Mouse (Mus musculus) common myeloid progenitor, adult 5-6 weeks (primary cell): ENCODE data around the gene Nelfe. TPM values are rescaled to one million over a fixed set of nuclear protein-coding genes. Genes with fewer than 3 reads are reported as not detected.

Experiments
- ATAC-seq: replicated peaks from 2 replicates; pipeline ENCODE4 v1.8.0; 2016; ENCODE audit warnings: low read depth, mild to moderate bottlenecking, moderate TSS enrichment, inconsistent platforms; ENCODE audit not compliant: poor library complexity, severe bottlenecking
- total RNA-seq: library from RNA; stranded (forward); fragments of 200-1000, 187-1606 nt; gene quantifications from 2 replicates; pipeline ENCODE4 v1.2.3, GENCODE M21; 2017

Gene Nelfe
- total RNA-seq, 1 experiment from 2014 or later: 41.9 TPM

DNA sequence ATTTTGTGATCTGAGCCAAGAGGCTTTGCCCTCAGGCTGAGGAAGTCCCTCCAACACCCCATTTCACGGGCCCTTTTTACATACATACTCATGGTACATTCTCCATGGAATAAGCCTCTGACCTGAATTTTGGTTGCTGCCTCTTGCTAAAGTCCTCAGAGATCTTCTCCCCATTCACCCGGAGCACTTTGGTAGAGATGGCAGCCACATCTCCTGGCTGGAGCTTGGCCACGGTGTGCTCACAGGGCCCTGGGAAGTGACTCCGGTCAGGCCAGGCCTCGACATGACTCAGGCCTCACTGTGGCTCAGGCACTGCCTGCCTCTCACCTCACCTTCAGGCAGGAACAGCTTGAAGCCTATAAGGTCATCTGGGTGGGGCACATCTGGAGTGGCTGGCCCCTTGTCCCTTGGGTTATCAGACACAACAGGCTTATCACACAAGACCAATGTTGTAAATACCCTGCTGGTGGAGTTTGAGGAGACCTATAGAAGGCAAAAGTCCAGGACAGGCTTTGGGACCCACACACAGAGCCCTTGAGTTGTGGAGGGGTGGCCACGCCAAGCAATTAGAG is 9.4 kb upstream of the Nelfe start:
- ATAC-seq: no peak

DNA sequence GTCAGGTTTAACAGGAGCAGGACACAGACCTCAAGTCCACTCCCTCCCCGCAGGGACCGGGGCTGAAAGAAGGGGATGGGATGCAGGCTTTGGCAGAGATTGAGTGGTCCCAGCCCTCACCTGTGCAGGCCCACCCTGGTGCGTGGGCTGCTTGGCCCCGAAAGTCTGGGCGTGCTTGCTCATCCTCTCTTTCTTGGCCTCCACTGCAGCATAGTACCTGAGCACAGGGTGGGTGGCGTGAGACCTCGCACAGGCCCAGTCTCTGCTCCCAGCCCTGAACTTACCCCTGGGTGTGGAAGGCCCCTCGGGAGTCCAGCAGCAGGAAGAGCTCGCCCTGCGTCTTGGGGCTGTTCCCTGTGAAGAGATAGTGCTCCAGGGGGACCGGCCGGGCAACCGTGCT is 5.3 kb upstream of the Nelfe start:
- ATAC-seq: no peak

DNA sequence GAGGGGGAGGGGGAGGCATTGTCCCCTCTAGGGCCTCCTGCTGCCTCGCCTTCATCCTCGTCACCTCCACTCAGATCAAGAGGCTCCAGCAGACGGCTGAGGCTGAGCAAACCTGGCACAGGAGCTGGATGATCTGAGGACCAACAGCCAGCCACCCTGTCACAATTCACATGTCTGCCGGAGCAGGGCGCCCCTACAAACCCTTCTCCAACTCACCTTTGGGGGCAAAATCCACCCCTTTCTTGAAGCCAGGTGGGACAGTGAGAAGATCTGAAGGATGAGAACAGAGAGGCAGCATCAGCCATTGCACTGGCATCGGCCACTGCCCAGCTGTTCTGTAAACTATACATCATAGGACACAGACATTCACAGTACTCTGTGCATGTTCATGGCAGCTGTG is 3.0 kb upstream of the Nelfe start:
- no peak for ATAC-seq

DNA sequence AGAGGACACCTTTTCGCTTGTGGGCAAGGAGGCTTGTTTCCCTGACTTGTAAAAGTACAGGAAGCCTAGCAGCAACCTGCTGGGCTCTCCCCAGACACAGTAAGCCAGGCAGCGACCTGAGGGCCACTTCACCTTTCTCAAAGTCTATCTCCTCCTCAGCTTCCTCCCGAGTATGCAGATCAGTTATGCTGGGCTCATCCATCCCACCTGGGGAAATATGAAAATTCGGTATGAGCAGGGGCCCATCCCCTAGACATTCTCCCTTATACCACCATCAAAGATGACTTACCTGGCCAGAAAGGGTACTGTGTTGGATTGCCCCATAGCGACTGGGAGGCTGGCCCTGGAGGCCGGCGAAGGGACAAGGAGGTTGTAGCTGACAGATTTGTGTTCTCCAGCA is 2.6 kb upstream of the Nelfe start:
- ATAC-seq: no peak

DNA sequence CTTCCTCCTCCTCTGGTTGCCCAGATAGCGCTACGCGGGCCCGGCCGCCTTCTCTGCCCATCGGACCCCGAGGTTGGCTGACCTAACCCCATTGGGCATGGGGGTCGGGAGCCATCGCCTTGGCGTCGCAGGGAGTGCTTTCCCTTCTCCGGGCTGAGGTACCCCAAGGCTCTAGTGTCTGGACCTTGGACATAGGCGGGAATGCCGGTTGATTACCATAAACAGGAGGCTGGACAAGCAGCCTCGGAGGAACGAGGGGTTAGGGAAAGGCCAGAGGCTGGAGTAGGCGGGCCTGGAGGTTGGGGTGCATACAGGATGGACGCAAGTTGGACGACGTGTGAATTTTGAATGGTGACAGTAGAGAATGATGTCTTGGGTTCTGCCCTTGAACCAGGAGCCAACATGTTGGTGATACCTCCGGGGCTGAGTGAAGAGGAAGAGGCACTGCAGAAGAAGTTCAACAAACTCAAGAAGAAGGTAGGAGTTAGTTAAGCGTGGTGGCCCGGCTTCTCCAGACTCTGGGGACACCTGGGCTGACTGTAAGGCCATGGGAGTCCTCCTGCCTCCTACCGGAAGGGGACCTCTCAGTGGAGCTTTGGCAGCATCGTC is 430 bp downstream of the Nelfe start:
- ATAC-seq: no peak

- no peak for ATAC-seq
Observed at GRCm38 (mm10) chr17:34853511-34853910, 3.3 kb downstream of the Nelfe start.

GRCm38 (mm10) chr17:34854761-34855160 is 4.6 kb downstream of the Nelfe start:
- no peak for ATAC-seq

- peak; percentile 47; the same call in 1 of the 2 replicates for ATAC-seq
Observed at GRCm38 (mm10) chr17:34855825-34856224, 5.6 kb downstream of the Nelfe start.

GRCm38 (mm10) chr17:34858670-34859069 is 8.5 kb downstream of the Nelfe start:
- ATAC-seq: peak; percentile 42

GRCm38 (mm10) chr17:34860514-34860913 is 10.3 kb downstream of the Nelfe start:
- ATAC-seq: no peak

DNA sequence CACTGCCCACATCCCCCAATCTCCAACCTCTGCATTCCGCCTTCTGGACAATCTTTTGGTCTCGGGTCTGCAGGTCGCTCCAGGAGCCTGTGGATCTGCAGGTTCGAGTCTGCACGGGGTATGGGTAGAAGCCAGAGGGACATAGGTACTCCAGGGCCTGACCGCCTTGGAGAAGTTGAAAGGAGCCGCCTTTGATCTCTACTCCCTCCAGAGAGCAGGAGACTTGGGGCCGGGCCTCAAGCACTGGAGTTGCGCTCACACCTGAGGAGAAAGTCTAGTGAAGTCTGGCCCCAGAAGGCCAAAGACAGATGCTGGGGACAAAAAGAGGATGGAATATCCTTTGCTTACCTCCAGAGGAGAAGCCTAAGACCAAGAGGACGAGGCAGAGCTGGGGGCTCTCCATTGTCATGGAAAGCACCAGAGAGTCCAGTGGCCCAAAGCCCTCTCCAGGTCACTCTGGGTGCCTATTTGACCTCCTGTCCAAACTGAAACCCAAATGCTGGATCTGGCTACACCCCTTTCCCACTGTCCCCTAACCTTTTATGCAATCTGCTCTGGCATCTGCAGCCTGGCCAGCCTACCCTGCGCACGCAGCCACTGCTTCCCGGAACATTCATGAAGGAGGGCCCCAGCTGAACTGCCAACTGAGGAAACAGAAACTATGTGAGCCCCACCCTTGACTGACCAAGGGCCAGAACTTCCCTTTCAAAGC is 11.7 kb downstream of the Nelfe start:
- ATAC-seq: no peak

- no peak for ATAC-seq
Observed at GRCm38 (mm10) chr17:34862416-34863081, 12.4 kb downstream of the Nelfe start, which contains the start of gene Cfb. Gene Cfb (minus strand): TSS chr17:34862518.

DNA sequence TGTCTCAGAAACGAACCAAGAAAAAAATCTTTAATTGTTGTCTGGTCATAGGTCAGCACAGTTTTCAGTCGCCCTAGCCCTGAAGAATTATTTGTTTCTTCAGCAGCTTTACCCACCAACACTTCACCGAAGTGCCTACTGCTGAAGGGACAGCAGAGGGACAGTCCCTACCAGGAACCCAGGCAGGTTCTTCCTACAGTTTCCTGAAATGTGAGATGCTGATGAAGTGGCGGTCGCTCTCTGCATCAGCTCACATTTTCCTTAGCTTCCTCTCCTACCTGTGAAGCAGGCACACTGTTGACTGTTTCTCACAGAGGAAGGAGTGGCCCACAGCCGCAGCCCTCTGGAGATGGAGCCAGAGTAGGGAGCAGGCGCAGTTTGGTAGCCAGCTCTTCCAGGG is 15.8 kb downstream of the Nelfe start:
- ATAC-seq: no peak

- no peak for ATAC-seq
Observed at GRCm38 (mm10) chr17:34874321-34874720, 24.1 kb downstream of the Nelfe start.

- ATAC-seq: peak; percentile 45; the same call in 1 of the 2 replicates
Observed at GRCm38 (mm10) chr17:34879336-34879879, 29.2 kb downstream of the Nelfe start, which contains the start of gene Zbtb12. Gene Zbtb12 (plus strand): TSS chr17:34879483.

DNA sequence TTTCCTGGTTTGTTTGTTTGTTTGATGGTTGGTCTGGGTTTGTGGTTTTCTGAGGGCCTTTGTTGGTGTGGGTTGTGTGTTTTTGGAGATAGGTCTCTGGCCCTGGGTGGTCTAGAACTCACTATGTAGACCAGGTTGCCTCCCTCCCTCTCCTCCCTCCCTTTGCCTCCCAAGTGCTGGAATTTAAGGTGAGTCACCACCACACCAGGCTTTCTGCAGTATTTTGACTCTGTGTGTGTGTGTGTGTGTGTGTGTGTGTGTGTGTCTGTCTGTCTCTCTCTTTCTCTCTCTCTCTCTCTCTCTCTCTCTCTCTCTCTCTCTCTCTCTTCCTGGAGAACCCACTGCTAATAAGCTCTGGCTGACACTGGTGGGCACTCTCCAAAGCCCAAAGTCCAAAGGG is 31.0 kb downstream of the Nelfe start:
- no peak for ATAC-seq

- no peak for ATAC-seq
Observed at GRCm38 (mm10) chr17:34881683-34882310, 31.6 kb downstream of the Nelfe start, which contains the start of gene Gm20547. Gene Gm20547 (minus strand): TSS chr17:34882042.

- peak; percentile 61; the same call in 1 of the 2 replicates for ATAC-seq
Observed at GRCm38 (mm10) chr17:34883332-34883731, 33.1 kb downstream of the Nelfe start.

- no peak for ATAC-seq
Observed at GRCm38 (mm10) chr17:34884704-34885103, 34.5 kb downstream of the Nelfe start.

- no peak for ATAC-seq
Observed at GRCm38 (mm10) chr17:34885615-34886014, 35.4 kb downstream of the Nelfe start.
